Comparison of ENCODE assay signal across 27 mouse cellular contexts in the genomic region with DNA sequence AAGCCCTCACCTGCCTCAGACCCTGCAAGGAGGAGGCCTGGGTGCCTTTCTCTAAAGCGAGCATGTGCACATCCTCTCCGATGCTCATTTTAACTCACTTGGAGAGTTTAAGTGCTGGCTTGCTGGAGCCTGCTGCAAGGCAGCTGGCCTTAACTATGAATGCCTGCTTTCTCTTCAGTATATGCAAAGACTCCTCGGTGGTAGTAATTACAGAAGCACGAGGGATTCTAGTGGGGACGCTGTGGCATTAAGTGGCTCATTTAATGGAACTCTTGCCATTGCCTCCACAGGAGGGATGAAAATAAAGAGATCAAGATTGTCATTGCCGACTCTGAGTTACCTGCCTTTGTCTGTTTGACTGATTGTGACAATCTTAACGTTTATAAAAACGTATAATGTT. TPM values are rescaled to one million over a fixed set of nuclear protein-coding genes. Genes with fewer than 3 reads are reported as not detected.
"Had no signal": no experiment of that assay in that cellular context is flagged by ENCODE, and none has a peak within 500 bp of the region (broad histone marks: within the 10 kb centered on the region; RNA-seq: fewer than 3 reads in every experiment).

No protein-coding gene starts in this region.

- H3K36me3 ChIP-seq: midbrain, embryonic 10.5 days; midbrain, embryonic 12.5 days; neural tube, embryonic 13.5 days; neural tube, embryonic 15.5 days had no signal

- H3K27ac ChIP-seq: midbrain, embryonic 10.5 days; midbrain, embryonic 12.5 days; neural tube, embryonic 13.5 days; neural tube, embryonic 15.5 days had no signal

- H3K4me3 ChIP-seq: midbrain, embryonic 10.5 days; midbrain, embryonic 12.5 days; myocyte; neural tube, embryonic 13.5 days; neural tube, embryonic 15.5 days had no signal

- H3K4me2 ChIP-seq: lung, embryonic 14.5 days; midbrain, embryonic 12.5 days; neural tube, embryonic 13.5 days; neural tube, embryonic 15.5 days had no signal

- DNase-seq: lung, adult 18-20 months; lung, embryonic 14.5 days; lung, postnatal 10 days; lung, postnatal 4 days; midbrain, embryonic 14.5 days; retina, postnatal 1 day; right cerebral cortex, adult 18-20 months; right cerebral cortex, postnatal 25 days; right cerebral cortex, postnatal 4 days; spleen, adult 18-20 months; thymus, adult 2 months; thymus, postnatal 25 days; thymus, postnatal 4 days had no signal

- H3K9me3 ChIP-seq: midbrain, embryonic 10.5 days; midbrain, embryonic 12.5 days; neural tube, embryonic 13.5 days; neural tube, embryonic 15.5 days had no signal

- H3K4me1 ChIP-seq: midbrain, embryonic 12.5 days had no signal

- H3K9ac ChIP-seq: lung, embryonic 14.5 days; midbrain, embryonic 12.5 days; neural tube, embryonic 13.5 days; neural tube, embryonic 15.5 days had no signal

- H3K27me3 ChIP-seq: midbrain, embryonic 12.5 days had no signal

- ATAC-seq: midbrain, embryonic 16.5 days had no signal

RNA-seq across cellular contexts. Expression of a gene that starts 59.7 kb away (rescaled TPM):
- total RNA-seq: megakaryocyte-erythroid progenitor cell, adult 5-6 weeks had no signal
- polyA plus RNA-seq: lung, embryonic 14.5 days; lung, embryonic 16.5 days; midbrain, embryonic 10.5 days; midbrain, embryonic 12.5 days; midbrain, embryonic 14.5 days; midbrain, embryonic 16.5 days; myocyte; neural tube, embryonic 11.5 days; neural tube, embryonic 13.5 days; neural tube, embryonic 15.5 days; small intestine, adult 2 months; stomach, embryonic 14.5 days; stomach, embryonic 16.5 days; testis, adult 2 months; thymus, adult 2 months; urinary bladder, adult 2 months had no signal
